Mouse (Mus musculus): ENCODE measurements around the gene Tmem229b.

GRCm38 (mm10) chr12:79049807-79050206 is 42.4 kb upstream of the Tmem229b start:
- no peak for TF ChIP-seq POLR2A (IDR thresholded peaks at IDR 0.05; ENCODE audit: insufficient read length, low read depth)
- TF ChIP-seq TCF3 (IDR thresholded peaks at IDR 0.05; ENCODE audit: insufficient read length, low read depth), result peak; percentile 69
- no peak for TF ChIP-seq POLR2AphosphoS2 (IDR thresholded peaks at IDR 0.05; ENCODE audit: insufficient read length, low read depth)
- peak; percentile 82 to 97 (median 96) for TF ChIP-seq MYOG (IDR thresholded peaks at IDR 0.05; ENCODE audit: control insufficient read depth in 1 of 3, insufficient read depth in 1 of 3, insufficient read length in 2 of 3, low read depth in 2 of 3)
- no peak for TF ChIP-seq USF1 (IDR thresholded peaks at IDR 0.05; ENCODE audit: low read depth)
- TF ChIP-seq MYOD1 (IDR thresholded peaks at IDR 0.05; ENCODE audit: control insufficient read depth in 1 of 3, insufficient read length in 2 of 3, low read depth in 2 of 3), result peak; percentile 93 to 97 (median 94)
- TF ChIP-seq MAX (IDR thresholded peaks at IDR 0.05; ENCODE audit: low read depth), result no peak
- TF ChIP-seq TCF12 (IDR thresholded peaks at IDR 0.05; ENCODE audit: insufficient read depth, poor library complexity, severe bottlenecking), result peak; percentile 88
- TF ChIP-seq CEBPB (IDR thresholded peaks at IDR 0.05; ENCODE audit: insufficient read depth, poor library complexity, severe bottlenecking), result no peak
- TF ChIP-seq E2F4 (IDR thresholded peaks at IDR 0.05; ENCODE audit: insufficient read depth), result no peak
- no peak for TF ChIP-seq REST (IDR thresholded peaks at IDR 0.05; ENCODE audit: insufficient read depth, insufficient read length)
